Mouse (Mus musculus): Measurements from ENCODE around the gene Plpp1.

Gene Plpp1

DNA sequence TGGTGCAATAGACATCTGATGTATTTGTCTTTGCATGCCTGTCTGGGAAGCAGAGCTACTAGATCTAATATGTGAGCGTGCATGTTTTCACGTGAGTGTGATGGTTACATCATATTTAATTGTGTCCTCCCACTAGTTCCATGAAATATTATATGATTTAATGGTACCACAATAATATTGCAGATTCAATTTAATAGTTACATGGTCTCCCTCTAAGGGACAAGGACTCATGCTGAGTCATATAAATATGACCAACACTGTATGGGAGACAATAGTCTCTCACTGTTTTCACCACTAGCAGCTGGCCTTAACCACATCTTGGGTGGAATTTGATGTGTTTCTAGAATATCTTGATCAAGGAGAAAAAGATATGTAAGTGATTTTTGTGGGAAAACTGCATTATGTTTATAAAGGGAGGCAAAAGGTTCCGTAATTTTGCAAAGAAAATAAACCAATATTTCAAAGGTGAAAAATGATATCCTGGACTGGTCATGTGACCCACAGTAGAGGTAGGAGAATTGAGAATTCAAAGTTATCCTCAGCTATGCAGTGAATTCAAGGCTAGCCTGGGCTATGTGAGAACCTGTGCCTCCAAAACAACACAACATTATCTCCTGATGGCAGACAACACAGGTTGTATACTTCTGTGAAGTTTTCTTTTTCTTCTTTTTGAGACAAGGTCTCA lies 26.5 kb upstream of the Plpp1 start:
- no peak for DNase-seq (ENCODE audit: low spot score)

DNA sequence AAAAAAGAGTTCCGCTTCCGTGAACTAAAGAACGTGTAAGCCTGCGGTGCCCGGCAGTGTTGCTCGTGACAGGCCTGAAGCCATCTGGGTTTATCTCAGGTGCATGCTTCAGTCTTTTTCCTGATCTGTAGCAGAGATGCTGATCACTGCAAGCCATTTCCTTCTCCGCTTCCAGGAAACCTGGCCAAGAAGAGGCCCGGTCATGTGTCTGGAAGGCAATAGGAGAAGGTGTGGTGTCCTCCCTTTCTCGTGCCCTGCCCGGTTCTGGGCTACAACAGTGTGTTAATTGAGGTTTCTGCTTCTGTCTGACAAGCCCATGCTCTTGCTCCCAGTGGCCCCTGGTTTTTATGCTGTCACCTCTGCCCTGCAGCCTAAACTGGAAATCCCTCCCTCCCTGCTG lies 24.7 kb upstream of the Plpp1 start:
- DNase-seq (ENCODE audit: low spot score) = no peak

DNA sequence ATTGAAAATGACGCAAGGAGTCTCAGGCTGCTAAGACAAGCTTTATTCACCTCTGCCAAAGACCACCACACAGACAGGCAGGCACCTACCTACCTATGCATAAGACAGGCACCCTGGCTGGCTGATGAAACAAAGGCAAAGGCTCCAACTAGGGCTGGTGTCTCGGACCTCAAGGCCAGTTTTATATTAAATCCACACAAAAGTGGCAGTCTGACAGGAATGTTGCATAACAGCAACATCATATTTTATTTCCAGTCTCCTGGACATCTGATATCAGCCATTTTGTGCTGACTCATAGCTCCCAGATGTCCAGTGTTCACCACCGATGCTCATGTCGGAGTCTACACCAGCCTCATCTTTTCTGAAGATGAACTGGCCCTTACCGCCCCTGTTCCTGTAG lies 22.2 kb upstream of the Plpp1 start:
- no peak for DNase-seq (ENCODE audit: low spot score)

DNA sequence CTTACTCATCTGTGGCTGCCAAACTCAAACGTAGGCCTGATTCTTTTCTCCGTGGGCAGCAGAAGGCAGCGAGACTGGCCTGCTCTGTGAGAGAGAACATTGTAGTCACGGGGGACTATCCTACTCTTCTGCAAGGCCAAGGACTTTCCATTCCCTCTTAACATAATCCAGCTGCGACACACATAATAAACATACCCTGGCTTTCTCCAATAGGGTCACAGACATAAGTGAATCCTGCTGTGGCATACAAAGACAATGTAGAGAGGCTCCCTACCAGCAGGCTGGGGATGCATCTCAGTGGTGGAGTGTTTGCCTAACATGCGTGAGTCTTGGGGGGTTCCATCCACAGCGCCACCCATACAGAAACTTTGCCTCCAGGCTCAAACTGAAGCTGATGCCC lies 15.3 kb upstream of the Plpp1 start:
- DNase-seq (ENCODE audit: low spot score) = no peak

DNA sequence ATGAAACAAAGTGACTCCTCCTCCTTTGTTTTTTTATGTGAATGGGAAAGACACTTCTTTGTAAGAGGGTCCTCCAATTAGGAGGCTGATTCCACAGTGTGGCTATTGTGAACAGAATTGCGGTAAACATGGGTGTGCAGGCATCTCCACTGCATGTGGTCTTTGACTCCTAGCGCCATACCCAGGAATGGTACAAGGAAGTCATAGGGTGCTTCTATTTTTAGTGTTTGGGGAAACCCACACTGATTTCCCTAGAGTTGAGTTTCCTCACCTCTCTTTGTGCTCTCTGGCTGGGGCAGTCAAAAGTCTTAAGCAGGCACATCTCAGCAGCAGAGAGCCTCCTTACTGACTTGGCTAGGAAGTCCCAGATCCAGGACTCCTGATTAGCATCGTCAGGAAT lies 14.4 kb upstream of the Plpp1 start:
- no peak for DNase-seq (ENCODE audit: low spot score)

DNA sequence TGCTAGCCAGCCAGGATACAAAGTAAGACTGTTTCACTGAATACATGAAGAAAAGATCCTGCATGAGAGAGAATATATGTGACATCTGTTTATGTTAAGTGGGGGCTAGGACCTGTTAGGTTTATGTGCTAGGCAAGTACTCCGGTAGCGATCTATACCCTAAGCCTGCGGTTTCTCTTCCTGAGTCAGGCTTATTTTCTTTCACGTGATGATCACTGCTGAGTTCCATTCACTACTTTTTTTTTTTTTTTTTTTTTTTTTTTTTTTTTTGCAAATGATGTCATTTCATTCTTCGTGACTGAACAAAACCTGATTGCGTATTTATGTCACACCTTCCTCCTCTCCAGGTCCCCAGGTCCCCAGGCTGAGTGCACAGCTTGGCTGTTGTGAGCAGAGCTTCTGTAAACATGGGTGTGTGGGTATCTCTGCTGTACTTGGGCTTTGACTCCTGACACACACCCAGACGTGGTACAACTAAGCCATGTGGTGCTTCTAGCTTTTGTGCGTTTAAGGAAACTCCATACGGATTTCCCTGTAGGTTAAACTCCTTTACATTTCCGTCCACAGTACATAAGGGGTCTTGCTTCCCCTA lies 13.6 kb upstream of the Plpp1 start:
- DNase-seq (ENCODE audit: low spot score) = no peak

DNA sequence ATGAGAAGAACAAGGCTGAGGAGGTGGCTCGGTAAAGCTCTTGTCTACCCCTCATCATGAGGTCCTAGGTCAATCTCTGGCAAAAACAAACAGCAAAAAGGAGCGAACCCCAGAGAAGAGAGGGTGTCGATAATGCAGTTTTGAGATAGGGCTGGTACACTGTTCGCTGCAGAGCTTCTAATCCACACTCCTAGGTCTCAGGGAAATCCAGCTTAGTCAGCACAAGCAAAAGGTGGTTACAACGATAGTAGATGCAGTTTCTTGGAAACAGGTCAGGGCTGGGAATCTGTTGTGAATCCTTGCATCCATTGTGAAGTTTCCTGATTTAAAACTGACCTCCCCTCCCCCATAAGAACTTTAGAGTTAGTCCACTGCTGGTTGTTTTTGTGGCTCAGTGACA lies 9.8 kb upstream of the Plpp1 start:
- DNase-seq (ENCODE audit: low spot score) = no peak

DNA sequence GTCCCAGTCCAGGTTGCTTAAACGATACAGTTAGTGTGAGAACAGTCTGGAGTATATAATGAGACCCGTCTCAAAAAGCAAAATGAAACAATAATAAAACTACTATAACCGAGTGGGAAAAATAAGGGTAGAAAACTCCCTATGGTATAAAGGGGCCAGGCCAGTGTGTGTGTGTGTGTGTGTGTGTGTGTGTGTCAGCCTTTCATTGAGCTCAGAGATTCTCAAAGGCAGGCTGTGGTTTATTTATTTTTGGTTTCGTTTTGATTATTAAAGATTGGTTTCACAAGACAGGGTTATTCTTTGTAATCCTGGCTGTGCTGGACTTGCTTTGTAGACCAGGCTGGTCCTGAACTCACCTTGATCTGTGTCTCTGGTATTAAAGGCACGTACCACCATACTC lies 8.7 kb upstream of the Plpp1 start:
- DNase-seq (ENCODE audit: low spot score) = no peak

DNA sequence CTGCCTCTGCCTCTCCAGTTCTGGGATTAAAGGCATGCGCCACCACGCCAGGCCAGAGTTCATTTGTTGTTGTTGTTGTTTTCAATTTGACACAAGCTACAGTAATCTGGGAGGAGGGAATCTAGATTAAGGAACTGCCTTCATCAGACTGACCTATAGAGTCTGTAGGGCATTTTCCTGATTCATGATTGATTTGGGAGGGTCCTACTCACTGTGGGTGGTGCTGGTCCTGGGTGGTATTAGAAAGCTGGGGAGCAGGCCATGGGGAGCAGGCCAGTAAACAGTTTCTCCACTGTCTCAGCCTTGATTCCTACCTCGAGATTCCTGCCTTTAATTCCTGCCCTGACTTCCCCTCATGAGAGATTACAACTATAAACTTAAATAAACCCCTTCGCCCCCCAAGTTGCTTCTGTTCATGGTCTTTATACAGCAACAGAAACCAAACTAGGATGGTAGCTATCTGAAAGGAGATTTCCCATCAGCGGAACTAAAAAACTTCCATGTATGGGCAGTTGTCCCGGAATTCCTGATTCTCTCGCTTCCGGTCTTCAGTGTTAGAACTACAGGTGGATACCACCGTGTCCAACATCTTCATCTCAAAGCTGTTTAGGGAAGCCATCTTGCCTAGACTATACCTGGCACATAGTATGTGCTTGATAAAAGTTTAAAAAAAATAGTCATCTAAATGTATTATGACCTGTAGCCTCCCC lies 2.2 kb upstream of the Plpp1 start:
- no peak for DNase-seq (ENCODE audit: low spot score)

DNA sequence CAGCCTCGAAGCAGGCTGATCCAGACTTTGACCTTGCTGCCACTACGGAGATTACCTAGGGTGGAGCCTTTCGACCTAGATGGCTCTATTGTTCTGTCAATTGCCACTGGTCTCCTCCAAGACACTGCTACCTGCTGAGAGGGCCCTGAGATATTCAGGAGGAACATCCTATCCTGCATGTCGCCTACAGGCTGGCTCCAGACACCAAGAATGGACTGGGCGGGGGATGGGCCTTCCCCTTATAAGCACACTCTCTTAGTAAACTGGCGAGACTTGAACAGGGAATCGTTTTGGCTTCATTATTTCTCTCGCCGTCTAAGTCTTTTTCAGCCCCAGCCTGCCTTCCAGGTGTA lies 1.7 kb upstream of the Plpp1 start:
- DNase-seq (ENCODE audit: low spot score) = no peak

DNA sequence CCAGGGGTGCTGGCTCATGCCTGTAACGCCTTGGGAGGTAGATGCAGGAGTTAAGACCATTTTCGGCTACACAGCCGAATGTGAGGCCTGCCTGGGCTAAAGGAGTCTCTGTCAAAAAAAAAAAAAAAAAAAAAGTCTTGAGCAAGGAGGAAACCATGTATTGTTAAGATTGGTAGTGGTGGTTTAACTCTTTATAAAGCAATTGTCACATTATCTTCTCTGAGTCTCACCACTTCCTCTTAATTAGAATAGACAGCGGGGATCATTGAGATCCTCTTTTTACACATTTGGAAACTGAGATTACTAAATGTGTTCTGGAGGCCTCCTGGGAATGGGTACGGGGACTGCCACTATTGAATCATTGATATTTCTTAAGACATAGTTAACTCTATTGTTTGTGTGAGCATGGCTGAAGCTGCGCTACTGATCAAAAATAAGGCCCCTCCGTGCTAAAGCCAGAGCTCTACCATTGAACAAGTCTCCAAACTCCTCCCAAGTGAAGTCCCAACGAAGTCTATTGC lies 811 bp upstream of the Plpp1 start:
- no peak for DNase-seq (ENCODE audit: low spot score)

DNA sequence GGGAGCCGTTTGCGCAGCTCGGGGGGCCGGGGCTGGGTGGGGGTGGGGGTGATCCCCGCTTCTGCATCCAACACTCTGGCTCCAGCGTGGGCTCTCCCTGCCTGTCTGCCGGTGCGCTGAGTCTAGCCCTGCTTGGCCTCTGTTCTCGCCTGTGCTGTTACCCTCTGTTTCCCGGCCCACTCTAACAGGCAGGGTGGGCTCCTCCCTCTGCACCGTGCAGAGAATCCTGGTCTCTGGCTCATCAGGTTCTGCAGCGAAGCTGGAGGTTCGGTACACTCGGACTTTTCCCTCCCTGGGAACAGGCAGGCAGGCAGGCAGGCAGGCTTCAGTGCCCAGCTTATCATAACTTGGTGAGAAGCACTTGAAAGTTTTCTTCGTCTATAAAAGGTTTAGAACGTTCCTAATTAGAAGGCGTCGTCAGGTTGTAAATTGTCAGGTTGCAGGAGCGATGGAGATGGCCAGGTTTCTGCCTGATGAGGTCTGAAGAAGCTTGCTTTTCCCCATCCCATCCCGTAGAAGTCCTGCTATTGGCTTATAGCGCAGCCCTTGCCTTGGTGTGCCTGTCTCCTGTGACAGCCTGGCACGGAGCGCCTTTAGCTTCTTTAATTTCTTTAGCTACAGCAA lies 901 bp downstream of the Plpp1 start:
- peak; percentile 25 for DNase-seq (ENCODE audit: low spot score)

DNA sequence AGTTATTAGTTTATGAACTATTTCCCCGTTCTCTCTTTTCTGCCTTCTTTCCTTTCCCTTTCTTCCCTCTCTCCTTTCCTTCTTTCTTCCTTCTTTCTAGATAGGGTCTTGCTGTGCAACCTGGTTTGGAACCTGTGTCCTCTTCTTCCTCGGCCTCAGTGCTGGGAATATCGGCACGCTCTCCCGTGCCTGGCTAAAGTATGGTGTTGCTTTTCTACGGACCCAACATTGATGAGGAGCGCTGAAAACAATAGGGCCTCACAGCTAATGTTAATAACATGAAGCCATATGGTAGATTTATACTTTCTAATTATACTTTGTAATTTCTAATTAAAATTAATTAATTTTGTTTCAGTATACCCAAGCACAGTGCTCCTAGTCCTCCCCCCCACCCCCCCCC lies 2.5 kb downstream of the Plpp1 start:
- no peak for DNase-seq (ENCODE audit: low spot score)

DNA sequence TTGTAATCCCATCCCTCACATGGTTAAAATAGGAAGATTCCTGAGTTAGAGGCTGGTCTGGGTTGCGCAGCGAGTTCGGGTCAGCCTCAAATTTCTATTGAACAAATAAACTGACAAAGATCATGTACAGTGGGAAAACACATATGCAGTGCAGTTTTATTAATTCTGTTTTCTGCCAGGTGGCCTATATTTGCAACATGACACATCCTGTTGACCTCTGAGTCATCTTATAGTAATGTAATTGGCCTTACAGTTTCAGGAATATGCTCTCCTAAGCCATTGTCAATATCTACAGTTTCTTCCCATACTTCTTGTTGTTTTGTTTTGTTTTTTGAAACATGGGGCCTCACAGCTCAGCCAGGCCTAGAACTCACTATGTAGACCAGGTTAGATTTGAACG lies 3.1 kb downstream of the Plpp1 start:
- no peak for DNase-seq (ENCODE audit: low spot score)

DNA sequence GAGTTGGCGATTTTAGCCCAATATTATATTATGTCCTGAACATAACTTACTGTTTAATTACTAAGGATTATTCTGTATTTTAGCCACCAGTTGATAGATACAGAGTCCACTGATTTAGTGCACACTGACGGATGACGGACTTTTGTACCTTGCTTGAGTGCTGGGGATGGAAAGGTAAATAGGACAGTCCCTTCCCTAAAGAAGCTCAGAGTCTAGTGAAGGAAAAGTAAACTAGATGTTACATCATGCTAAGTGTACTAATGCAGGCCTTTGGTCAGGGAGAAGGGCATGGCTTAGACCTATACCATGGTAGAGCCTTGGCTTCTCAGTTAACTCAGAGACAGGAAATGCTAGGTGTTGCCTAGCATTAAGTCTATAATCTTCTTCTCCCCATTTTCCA lies 4.9 kb downstream of the Plpp1 start:
- DNase-seq (ENCODE audit: low spot score) = no peak

DNA sequence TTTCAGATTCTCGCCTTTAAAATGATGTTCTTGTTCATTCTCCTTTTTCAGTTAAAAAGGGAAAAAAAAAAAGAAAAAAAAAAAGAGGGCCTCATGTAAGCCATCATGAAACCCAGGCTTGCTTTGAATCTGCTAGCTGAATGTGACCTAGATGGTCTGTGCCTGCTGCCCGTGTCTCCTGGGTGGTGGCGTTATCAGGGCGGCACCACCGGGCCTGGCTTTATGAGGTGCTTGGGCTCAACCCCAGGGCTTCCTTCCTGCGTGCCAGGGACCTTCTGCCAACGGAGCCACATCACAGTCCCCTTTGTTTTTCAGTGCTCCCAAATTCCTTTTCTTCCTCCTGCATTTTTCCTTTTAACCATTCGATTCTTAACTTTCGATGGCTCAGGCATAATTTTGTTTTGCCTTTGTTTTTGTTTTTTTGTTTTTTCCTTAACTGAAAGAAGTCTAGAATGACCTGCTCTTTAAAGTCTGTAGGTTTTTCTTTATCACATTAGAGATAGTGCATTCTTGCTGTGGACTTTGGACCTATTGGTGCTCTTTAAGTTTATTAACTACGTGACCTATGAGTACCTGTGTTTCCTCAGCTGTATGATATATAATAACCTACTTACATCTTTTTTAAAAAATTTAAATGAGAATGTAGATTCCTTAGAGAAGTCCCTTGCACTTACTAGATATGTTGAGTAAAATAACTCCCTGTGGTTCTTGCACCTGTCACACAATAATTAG lies 7.5 kb downstream of the Plpp1 start:
- DNase-seq (ENCODE audit: low spot score) = no peak

DNA sequence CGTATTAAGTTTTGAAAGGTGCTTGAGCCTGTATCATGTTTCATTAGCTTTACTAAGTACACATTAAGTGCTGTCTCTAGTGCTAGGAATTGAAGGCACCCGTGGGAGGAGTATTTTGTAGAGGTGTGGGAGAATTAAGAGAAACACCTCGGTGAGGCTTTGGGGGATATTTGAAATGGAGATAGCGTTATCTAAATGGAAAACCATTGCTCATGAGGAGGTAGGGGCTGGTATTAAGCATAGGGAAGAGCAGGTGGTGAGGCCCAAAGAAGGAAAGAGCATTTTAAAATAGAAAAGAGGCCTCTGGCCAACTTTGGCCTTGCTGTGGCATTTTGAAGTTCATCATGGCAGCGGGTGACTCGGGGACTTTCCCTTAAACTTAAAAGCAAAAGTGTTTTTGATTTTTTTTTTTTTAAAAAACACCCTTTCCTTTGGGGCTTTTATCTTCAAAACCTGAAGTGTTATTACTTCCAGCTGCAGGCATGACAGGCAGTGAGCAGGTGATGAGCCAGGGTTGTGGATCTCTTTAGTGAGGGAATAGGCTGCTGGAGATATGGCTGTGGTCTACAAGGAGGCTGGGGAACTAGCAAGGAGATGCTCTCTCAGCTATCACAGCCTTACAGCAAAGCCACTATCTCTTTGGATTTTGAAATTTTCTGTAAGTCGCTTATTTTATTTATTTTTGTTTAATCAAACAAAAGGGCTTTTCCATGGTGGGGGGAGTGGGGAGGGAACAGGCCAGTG lies 9.1 kb downstream of the Plpp1 start:
- no peak for DNase-seq (ENCODE audit: low spot score)

DNA sequence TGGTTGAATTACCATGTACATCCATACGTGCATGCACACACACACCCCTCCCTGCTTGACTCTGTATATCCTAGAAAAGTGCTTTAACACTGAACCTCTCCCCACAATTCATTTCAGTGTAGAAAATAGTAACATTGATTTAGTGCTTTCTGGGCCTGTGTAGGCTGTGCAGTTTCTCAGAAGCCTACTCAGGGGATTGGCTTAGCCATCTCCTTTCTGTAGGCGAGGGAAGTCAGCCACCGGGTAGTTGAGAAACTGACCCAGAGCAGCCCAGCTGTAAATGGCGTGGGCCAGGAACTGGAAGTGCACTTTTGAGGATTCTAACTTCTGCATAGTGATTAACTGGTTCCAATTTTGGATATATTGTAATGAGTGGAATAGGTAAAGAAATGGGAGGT lies 9.7 kb downstream of the Plpp1 start:
- no peak for DNase-seq (ENCODE audit: low spot score)

DNA sequence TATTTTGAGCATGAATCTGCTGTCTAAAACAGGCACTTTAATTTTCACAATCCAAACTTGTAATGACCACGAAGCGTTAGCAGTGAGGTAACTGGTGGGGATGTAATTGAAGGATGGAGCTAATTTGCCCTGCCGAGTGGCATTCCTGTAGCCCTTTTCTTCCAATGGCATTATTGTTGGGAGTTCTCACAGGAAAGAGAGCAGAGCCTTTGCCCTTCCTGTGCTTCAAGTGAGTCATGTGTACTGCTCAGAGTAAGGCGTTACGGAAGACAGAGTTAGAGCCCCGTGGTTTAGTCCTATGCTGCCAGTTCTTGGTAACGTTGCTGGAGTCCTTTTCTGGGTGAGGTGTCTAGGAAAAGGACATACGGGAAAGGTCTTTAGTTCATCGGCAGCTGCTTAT lies 10.2 kb downstream of the Plpp1 start:
- no peak for DNase-seq (ENCODE audit: low spot score)

DNA sequence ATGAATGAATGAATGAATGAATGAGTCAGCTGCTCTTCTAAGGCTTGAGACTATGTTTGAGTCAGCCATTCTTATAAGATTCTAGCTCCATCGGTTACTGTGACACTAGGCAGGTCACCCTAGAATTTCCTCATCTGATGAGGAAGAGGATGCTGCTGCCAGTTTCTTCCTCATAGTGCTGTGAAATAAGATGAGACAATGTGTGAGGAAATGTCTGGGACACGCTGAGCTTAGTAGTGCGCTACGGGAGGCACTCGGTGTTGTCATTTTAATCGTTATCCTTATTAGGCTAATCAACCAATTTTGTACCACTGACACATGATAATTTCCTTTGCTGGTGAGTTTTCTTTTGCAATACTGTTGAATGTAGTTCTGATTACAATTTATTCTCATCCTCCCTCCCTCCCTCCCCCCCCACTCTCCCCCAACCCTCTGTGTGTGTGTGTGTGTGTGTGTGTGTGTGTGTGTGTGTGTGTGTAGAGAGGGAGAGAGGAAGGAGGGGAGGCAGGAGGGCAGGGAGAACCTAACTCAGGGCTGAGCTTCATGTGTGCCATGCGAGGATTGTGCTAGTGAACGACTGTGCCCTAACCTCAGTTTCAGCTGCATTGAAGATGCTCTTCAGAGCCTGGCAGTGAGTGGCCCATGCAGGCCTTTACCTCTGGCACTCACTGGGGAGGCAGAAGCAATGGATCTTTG lies 11.3 kb downstream of the Plpp1 start:
- no peak for DNase-seq (ENCODE audit: low spot score)

DNA sequence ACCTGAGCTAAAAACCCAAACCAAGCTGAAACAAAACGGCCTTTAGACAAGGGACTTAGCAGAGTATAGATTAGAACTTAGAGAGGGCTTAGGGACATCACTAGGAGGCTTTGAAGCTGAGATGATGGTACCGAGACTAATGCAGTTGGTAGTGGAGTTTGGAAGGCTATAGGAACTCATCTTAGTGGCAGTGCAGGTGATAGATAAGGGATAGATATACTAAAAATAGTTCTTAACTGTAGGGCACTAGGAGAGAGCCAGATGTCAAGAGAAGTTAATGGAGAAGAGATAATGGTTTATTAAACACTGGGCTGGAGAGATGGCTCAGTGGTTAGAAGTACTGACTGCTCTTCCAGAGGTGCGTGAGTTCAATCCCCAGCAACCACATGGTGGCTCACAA lies 15.4 kb downstream of the Plpp1 start:
- DNase-seq (ENCODE audit: low spot score) = no peak

Data from urinary bladder, postnatal 14 days (tissue).